Mouse (Mus musculus) kidney, adult 18-20 months (tissue): ENCODE data around the gene Plekha6.

Experiments used
- DNase-seq: peaks from one replicate; pipeline ENCODE4 v3.0.0; 2021

Gene Plekha6

DNA sequence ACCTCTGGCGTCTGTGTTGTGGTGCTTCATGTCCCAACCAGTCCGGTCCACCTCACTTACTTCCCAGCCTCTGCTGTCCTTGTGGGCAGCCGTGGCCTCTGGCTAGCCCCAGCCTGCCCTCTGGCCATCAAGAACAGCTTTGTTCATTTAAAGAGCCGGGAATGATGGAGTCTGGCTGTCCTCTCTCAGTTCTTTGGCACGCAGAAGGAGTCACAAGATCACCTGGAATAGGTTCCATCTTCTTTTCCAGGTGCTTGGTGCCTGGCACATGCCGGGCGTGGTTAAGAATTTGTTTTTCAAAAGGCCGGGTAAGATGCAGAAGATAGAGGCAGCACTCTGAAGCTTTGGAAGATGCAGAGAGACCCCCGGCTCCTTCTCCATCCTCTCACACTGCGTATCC, 51.7 kb downstream of the Plekha6 start:
- DNase-seq: no peak

DNA sequence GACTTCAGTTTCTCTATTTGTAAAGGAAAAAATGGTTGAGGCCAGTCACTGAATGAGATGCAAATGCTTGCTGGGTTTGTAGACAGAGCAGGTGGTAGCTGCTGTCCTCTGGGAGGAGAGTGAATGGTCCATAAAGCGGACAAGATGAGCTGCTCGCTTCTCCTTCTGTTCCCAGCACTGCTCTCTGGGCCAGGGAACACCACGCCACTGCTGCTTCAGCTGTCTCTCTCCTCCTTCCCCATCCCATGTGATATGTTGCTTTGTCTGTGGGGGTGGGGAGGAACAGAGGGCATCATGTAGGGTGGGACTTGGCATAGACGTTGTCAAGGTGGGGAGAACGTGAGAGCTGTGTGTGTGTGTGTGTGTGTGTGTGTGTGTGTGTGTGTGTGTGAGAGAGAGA, 53.0 kb downstream of the Plekha6 start:
- DNase-seq: no peak

DNA sequence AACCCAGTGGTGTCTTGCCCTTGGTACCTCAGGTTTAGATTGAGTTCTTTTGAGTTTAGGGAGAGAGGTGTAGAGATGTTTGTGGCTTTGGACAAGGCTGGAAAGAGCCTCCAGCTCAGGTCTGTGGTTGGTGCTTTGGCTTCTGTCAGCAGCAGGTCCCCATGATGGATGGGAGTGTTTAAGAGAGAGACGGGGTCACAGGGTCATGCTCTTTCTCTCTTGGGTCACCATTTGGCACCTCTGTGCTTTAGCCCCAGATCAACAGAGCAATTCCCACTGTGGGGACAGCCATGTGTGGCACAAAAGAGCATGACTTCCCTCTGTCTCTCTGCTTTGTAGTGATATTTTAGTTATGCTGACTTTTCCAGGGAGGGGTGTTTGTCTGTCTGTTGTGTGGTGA, 55.1 kb downstream of the Plekha6 start:
- DNase-seq: no peak

DNA sequence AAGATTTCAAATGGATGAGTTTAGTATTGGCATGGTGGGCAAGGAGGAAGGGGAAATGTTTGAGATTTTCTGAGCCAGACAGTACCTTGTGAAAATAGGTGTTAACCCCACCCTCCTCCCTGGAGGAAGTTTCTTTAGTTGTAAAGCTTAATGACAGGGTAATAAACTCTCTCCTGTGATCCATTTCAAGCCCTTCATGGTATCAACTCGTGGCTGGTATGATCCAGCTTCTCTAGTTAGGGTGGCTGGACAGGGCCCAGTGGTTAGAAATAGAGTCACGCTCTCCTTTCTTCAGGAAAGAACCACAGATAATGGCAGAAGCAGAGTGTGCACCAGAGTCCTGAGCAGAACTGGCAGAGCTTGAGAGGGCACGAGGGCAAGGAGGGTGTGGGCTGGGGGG, 57.4 kb downstream of the Plekha6 start:
- DNase-seq: no peak

GRCm38 (mm10) chr1:133222445-133222995, 58.5 kb downstream of the Plekha6 start:
- no peak for DNase-seq

DNA sequence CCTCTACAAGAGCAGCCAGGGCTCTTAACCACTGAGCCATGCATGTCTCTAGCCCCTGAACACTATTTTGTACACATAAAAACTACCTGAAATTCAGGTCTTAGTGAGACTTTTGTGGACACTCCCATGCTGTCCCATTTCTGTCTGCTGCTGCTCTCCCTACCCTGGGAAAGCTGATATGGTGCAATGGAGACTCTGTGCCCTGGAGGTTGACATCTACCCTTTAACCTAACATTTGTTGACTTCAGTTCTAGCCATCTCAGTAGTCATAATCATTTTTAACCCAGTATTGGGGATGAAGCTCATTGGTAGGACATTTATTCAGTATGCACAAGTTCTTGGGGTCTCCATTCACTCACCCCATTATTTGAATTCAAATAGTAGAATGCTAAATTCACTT, 60.7 kb downstream of the Plekha6 start:
- DNase-seq: no peak

GRCm38 (mm10) chr1:133225137-133225536, 61.1 kb downstream of the Plekha6 start:
- no peak for DNase-seq

GRCm38 (mm10) chr1:133225561-133225960, 61.6 kb downstream of the Plekha6 start:
- no peak for DNase-seq

DNA sequence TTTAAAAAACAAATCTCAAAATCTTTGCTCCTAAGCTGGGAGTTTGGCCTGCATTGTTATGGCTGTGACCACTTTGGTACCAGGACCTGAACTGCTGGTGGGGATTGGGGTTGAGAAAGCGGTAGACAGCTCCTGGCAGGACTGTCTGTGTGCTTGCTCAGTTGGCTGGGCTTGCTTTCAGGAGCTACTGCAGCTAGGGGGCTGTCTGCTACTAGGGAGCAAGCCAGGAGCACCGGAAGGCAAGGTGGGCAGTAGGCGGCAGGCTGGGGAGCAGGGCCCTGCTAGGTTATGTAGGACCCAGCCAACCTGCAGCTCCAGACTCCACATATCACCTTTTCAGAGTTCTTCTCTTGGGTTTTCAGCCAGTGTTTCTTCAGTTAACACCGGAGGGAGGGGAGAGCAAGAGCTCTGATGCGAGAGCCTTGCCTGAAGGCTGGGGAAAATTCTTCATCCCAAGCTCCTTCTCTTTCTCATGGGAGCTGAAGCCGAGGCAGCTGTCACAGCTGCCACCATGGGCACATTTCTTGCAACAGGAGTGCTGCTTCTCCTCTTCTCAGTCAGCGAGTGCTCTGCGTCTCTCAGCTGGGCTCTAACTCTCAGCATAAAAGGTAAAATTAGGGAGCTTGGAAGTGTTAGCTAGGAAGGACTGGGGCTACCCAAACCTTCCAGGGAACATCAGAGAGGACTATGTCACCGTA, 62.1 kb downstream of the Plekha6 start:
- peak; percentile 60 for DNase-seq

GRCm38 (mm10) chr1:133226928-133227327, 62.9 kb downstream of the Plekha6 start:
- DNase-seq: peak; percentile 70

DNA sequence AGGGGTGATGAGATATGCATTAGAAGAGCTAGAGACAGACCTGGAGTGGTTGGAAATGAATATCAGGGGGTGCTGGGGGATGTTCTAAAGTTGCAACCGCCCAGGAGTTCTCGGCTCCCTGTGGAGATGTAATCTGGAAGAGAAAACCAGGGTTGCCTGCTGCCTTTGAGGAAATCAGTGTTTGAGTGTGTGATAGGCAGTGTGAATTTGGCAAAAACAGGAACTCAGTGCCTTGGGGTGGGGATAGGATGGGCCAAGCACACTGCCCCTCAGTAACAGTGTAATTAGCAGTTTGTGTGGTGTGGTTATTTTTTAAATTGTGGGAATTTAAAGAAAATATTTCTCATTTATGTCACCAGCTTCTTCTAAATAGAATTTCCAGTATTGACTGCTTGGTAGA, 63.4 kb downstream of the Plekha6 start:
- no peak for DNase-seq

DNA sequence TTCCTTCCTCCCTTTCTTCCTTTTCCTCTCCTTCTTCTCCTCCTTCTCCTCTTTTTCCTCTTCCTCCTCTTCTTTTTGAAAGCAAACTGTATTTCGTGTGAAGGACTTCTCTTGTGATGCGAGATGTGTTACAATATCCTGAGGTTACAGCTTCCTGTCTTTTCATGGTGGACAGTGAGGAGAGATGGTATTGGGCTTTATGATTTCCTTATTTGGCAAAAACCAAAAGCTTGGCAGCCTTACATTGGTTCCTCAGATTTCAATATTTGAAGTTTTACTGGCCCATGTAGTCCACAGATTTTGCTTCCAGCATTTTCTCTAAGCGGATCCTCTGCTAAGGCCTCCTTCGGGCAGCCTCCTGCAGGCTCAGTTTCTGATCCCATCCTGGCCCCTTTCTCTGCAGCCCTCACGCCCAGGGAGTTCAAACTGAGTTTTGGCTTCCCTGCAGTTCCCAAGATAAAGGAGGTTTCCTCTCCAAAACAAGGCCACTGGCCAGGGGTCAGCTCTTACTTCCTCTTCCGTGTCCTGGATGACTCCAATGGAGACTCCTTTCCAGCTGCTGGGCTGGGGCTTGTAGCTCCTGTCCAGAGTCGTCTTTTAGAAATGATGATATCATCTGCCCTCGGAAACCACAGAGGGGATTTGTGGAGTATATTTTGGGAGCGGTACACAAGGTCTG, 64.9 kb downstream of the Plekha6 start:
- no peak for DNase-seq

GRCm38 (mm10) chr1:133231523-133232193, 67.6 kb downstream of the Plekha6 start:
- DNase-seq: no peak

GRCm38 (mm10) chr1:133235909-133236308, 71.9 kb downstream of the Plekha6 start:
- peak; percentile 79 for DNase-seq

GRCm38 (mm10) chr1:133236693-133237440, 72.9 kb downstream of the Plekha6 start:
- DNase-seq: peak; percentile 76

DNA sequence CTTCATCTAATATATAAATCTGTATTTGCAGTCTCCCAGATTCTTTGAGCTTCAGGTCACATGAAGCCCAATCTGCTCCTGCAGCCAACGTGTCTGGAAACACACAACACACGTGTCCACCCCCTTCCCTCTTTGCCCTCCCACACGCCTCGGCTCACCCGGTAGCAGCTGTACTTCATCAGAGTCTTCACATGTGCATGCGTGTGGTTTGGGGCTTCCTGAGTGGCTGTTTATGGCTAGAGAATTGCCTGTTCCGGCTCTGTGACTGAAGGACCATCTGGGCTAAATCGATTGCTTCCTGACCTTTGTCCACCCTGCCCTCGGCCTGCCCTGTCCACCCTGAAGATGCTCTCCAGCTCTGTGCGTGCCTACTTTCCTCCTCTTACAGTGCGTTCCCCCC, 73.7 kb downstream of the Plekha6 start:
- DNase-seq: peak; percentile 58

DNA sequence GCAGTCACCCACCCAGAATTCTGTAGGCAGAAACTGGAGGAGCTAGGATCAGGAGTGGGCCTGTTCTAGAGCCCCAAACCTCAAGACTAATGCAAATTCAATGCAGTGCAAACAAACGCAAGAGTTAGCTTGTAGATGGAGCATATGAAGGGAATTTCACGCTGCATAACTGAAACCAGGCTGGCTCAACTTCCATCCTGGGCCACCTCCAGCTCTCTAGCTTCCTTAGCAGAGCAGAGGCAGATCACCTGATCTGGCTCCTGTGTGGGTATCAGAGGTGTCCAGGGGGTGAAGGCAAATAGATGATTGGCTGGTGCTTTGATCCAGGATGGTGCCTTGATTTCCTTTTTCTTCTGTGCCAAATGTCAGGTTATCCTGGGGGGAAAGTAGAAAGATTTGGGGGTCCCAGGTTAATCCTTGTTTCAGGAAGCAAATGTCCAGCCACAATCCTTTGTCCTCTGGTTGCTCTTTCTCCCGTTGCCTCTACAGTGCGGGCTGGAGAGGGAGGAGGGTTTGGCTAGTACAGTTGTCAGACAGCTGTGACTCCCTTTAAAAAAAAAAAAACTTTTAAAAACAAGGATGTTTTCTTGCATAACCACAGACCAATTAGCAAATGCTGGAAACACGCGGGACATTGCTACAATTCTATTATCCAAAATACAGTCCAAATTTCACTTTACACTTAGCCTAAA, 75.3 kb downstream of the Plekha6 start:
- no peak for DNase-seq

- DNase-seq: no peak
Observed at GRCm38 (mm10) chr1:133239813-133240160, 75.8 kb downstream of the Plekha6 start.

DNA sequence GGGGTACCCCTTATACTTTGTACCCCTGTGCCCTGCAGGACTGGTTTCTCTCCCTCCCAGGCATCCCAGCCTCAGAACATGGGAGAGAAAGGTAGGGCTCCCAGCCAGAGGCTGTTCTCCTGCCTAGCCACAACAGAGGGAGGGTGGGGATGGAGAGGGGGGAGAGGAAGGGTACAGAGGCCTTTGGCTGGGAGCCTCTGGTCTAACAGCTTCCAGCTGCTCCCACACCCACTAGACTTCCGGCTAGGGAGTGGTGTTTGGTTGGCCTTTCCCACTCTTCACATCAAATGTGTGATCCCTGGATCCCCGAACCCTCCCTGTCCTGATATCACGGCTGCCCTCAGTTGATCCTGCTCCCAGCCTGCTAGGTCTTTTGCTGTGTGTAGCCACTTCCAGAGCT, 76.9 kb downstream of the Plekha6 start:
- DNase-seq: no peak

GRCm38 (mm10) chr1:133244668-133245067, 80.7 kb downstream of the Plekha6 start:
- DNase-seq: no peak

- DNase-seq: peak; percentile 86
Observed at GRCm38 (mm10) chr1:133245690-133246619, 81.9 kb downstream of the Plekha6 start.
